Mouse (Mus musculus) adrenal gland, postnatal 25 days (tissue): Measurements from ENCODE around the gene Vac14. TPM values are rescaled to one million over a fixed set of nuclear protein-coding genes. Genes with fewer than 3 reads are reported as not detected.
"Not testable (repeated sequence)": the region's sequence is repeated elsewhere in the genome, so short reads cannot be mapped to it uniquely, and the experiment has no call there.

ENCODE experiments used
- DNase-seq: peaks from one replicate; pipeline ENCODE4 v3.0.0; 2021; ENCODE audit warnings: mixed read lengths
- total RNA-seq: library from RNA; stranded (reverse); gene quantifications from 2 replicates; pipeline ENCODE4 v1.2.3, GENCODE M21; 2021

The Vac14 gene
- total RNA-seq, 1 experiment from 2014 or later = 34.3 TPM

GRCm38 (mm10) chr8:110648577-110648976, 30.2 kb downstream of the Vac14 start:
- DNase-seq = no peak

DNA sequence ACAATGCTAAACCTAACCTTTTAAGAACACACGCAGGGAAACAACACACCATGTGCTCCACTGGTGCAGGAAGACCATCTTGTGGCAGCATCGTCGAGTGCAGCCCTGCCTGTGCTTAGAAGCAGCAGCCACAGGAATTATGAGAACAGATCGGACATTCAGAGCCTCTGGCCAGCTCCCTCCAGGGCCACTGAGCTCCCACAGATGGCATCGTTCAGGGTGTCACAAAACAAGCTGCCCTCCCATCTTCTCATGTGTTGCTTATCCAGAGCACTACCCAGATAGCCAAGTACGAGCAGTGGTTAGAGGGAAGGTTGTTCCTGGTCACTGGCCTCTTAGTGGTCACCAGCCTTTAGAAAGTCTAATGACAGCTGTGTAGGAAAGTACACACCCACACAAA, 30.9 kb downstream of the Vac14 start:
- DNase-seq = no peak

- DNase-seq = peak; percentile 24
Measured at GRCm38 (mm10) chr8:110650838-110651237, 32.5 kb downstream of the Vac14 start.

GRCm38 (mm10) chr8:110651847-110652246, 33.5 kb downstream of the Vac14 start:
- no peak for DNase-seq

DNA sequence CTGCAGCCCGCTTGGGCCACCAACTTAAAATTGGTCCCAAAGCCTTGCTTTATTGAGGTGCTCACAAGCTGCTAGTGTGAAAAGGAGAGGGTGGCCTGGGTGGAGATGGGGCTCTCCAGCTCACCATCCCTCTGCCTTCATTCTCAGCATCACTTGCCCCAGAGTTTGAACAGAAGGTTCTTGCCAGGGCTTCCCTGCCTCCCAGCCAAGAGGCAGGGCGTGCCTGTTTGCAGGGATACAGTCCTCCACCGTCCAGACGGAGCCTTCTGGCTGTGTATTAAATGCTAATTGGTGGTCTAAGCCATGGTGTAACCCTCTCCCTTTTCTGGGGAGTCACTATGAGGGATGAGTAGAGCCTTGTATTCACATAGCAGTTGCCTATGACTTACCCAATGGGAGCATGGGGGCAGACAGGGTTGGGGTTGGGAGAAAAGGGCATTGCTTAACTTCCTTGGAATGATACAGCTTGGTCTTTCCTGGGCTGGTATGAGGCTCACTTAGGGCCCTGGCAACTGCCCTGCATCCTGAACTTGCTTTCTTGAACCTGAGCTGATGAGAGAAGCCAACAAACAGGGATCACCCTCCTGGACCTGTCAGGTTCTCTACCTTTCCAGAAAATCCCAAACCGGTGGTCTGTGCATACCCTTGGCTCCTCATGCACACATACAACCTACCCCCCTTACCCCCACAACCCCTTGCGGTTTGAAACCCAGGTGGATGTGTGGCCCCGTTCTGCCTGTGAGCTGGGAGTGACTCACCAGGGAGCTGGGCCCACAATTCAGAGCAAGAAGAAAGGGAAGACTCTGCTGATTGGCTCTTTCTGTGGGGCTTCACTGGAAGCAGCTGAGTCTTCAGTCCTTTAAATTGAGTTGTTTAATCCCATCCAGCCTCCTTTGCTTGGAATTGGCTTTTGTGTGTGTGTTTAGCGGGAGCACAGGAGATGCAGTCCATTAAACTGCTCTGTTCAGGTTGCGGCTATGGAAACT, 36.0 kb downstream of the Vac14 start:
- no peak for DNase-seq

GRCm38 (mm10) chr8:110655827-110656226, 37.4 kb downstream of the Vac14 start:
- DNase-seq = no peak

DNA sequence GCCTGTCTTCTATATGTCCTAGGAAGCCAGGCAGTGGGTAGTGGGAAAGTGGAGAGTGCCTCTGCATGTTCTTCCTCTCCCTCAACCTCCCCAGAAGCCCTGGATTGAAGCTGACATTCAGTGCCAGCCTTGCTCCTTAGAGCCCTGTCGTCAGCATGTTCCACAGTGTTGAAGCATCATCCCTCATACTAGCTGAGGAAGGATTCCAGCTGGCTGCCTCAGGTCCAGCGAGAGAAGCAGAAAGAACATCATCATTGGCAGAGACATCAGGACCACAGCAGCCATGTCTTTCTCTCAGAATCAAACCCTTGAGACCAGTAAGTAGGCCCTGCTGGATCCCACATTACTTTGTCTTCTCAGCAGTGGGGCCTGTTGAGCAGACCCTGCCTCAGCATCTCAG, 39.3 kb downstream of the Vac14 start:
- no peak for DNase-seq

DNA sequence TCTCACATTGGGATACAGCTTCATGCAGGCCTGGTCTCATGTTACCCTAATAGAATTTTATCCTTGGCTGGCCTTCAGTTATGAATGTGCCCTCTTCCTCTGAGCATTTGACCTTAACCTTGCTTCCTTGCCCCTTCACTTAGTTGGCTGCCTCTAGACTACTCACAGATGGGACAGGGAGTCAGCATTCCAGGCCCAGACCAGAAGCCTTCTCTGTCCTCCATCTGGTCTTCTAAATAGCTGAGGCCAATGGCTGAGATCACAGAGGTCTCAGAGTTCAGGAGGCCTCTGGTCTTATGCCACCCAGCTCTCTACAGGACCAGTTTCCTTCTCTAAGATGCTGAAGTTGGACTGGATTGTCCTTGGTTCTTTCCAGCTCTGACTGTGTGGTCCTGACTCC, 41.7 kb downstream of the Vac14 start:
- no peak for DNase-seq

GRCm38 (mm10) chr8:110662545-110662944, 44.2 kb downstream of the Vac14 start:
- no peak for DNase-seq

DNA sequence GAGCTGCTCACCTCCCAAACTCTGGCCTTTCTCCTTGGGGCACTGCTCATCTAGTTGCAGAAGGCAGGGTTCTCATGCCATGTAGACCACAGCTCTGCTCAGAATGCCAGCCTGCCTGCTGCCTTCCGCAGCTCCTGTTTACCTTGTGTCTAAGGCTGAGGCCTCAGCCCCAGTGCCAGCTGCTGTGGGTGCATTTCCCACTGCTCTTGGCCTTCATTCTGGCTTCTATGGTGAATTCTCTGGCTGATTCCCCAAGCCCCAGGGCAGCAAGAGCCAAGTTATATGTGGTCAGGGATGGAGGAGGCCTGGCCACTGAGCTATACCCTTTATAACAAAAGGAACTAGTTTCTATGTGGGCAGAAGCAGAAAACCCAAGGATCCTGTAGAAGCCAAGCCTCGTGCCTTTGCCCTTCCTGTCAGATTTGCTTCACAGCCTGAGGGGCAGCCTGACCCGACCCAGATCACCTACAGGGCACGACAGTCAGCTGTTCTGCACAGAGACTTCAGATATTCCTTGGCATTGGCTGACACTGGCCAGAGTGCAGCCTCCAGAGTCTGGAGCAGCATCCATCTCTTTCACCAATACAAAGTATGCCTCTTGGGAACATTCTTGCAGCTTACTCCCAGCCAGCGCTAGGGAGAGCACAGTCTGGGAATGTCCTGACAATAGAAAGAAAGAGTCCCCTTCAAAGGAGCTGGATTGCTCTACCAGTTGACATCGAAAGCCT, 44.8 kb downstream of the Vac14 start:
- no peak for DNase-seq

DNA sequence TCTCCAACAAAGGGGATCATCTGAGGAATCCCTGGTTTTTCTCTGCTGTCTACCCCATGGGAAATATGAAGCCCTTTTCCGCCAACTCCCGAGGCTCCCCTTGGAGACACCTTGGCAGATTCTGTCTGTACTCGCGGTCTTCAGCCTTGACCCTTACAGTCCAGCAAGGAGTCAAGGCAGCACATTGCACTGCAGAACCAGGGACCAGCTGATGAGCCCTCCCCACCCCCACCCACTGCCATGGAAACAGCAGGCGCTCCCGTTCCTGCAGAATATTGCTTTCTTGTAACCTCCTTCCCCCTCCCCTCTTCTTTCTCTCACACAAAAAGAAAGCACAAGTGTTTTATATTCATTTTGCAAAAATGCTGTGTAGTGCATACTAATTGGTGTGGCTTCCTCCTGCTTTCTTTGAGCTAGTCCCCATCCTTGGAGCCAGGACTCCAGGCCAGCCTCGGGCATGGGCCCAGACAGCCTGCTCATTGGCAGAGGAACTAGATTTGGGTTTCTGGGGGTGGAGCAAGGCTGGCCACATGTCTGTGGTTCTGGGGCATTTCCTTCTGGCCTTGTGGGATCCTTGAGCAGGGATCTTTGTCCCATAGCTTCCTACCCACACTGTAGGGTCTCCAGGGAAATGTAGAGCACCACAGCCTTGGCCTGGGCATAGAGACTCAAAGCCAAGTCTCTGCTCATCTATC, 46.0 kb downstream of the Vac14 start:
- peak; percentile 57 for DNase-seq

- no peak for DNase-seq
Measured at GRCm38 (mm10) chr8:110665000-110665399, 46.6 kb downstream of the Vac14 start.

- DNase-seq = not testable (repeated sequence)
Measured at GRCm38 (mm10) chr8:110667590-110668177, 49.3 kb downstream of the Vac14 start.

DNA sequence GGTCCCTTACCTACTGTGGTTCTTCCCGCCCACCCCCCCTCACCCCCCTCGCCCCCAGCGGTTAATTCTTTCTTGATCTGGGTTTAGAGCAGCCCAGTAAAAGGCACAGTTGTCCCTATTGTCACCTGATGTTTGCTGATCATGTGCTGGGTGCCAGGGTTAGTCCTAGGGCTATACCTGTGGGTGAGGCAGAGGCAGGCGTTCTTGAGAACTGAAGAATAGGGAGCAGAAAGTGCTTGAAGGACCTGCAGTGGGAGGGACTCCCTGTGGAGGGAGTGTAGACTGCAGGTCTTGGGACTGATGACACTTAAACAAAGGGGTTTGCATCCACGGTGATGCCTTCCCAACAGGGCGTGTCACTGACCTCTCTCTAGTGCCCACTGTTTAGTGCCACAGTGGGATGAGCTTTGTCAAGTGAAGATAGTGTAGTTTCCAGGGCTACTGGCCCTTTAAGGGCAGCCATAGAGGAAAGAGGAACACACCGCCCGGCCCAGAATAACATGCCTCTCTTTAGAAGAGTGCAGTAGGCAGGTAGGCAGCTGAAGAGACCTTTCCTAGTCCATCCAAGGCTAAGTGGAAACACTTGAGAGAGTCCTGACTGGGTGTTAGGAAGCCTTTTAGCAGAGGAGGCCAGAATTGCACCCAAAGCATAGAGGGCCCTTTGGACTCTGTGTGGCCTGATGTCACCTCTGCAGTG, 51.7 kb downstream of the Vac14 start:
- no peak for DNase-seq

- DNase-seq = peak; percentile 54
Measured at GRCm38 (mm10) chr8:110671309-110671708, 52.9 kb downstream of the Vac14 start.

DNA sequence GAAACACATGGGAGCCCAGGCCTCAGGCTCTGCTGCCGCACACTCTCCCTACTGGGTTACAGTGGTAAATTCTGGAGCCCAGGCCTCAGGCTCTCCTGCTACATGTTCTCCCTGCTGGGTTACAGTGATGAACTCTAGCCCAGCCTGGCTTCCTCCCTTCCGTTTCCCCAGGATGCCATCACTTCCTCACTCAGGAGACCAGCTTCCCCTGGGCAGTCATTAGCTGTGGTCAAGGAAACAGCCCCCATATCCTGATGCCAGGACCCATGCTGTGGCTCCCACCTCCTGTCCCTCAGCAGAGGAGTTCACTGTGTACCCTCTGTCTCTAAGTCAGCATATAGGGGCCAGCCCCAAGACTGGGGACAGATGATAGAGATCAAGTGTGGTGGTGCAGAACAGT, 53.7 kb downstream of the Vac14 start:
- no peak for DNase-seq

DNA sequence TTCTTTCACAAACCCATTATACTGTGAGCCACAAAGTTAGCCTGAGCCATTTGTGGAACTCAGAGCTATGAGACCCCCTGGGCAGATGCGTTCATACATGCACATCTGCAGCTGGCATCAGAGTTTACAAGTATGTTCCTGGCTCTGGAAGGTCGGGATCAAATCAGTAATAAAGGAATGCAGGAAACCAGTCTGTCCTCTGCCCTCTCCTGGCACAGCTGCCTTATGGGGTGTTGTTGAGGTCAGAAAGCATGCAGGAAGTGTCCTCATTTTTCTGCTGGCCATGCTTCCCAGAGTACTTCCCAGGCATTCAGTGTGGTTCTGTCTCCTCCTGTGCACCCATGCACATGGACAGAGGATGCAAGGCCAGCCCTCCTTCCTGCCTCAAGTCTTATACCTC, 54.8 kb downstream of the Vac14 start:
- DNase-seq = no peak

DNA sequence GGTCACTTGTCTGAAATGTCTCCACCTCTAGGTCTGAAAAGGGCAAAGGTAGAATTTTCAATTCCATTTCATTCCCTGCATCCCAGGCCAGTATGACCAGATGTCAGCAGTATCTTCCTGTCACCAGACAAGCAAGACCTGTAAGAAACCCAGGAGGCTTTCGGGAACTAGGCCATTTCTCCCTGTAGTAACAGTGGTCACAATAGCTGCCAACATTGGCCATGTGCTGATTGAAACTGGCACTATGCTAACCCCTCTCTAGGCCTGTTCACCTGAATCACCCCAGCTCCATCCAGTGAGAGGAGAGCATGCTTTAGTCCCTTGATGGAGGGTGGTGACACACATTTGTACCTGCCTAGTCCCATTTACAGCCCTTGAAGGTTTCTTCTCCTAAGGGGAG, 56.2 kb downstream of the Vac14 start:
- no peak for DNase-seq

DNA sequence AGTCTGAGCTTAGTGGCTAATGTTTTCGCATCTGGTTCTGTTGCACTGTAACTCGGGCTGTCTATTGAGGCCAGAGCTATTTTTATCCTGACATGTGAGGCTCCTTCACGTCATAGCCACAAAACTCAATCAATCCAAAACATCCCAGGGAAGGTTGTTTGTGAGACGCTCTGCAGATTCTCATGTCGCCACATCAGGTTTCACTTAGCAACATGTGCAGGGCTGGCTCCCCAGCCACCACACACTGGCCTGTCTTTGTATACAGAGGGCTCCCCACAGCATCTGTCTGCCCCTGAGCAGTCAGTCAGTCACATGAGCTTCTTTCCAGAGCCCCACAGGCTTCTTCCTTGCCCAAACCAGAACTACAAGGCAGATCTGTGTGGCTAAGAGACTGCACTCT, 58.3 kb downstream of the Vac14 start:
- DNase-seq = no peak

- no peak for DNase-seq
Measured at GRCm38 (mm10) chr8:110677174-110677660, 58.8 kb downstream of the Vac14 start.

GRCm38 (mm10) chr8:110678989-110679388, 60.6 kb downstream of the Vac14 start:
- DNase-seq = no peak

DNA sequence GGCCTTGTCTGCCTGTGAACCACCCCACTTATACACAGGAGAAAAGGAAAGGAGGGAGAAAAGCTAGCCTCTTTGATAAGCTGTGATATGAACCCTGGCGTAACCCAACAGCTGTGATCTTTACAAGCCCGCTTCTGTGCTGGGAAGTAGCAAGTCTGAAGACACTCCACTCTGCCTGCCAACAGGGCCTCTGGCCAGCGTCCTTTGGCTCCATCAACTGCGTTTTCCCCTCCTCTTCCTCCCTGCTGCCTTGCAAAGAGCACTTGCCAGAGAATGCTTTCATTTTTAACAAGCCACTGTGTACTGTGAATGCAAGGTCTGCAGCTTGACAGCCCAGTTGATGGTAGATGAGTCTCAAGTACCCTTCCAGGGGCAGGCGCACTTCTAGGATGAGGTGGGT, 69.3 kb downstream of the Vac14 start:
- DNase-seq = peak; percentile 38
